Mouse (Mus musculus): Measurements from ENCODE around the gene Ralgps2.

DNA sequence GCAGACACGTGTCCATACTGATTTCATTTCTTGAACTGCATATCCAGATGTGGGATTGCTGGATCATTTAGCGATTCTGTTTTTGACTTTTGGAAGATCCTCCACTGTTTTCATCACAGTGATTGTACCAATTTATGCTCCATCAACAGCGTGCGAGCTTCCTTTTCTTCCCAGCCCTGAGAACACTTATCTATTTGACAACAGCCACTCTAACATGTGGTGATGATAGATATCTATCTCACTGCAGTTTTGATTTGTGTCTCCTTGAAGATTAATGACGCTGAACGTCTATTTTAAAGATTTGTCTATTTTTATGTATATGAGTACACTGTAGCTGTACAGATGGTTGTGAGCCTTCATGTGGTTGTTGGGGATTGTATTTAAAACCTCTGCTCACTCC is 34.4 kb upstream of the Ralgps2 start:
- TF ChIP-seq CTCF (IDR thresholded peaks at IDR 0.05; ENCODE audit: control insufficient read depth, insufficient read depth, insufficient replicate concordance, low read depth, low read length), result no peak
- no peak for TF ChIP-seq POLR2A (IDR thresholded peaks at IDR 0.05; ENCODE audit: control insufficient read depth, low read depth, low read length)
